Mouse (Mus musculus): ENCODE data around the gene Tcf20.

Gene Tcf20

DNA sequence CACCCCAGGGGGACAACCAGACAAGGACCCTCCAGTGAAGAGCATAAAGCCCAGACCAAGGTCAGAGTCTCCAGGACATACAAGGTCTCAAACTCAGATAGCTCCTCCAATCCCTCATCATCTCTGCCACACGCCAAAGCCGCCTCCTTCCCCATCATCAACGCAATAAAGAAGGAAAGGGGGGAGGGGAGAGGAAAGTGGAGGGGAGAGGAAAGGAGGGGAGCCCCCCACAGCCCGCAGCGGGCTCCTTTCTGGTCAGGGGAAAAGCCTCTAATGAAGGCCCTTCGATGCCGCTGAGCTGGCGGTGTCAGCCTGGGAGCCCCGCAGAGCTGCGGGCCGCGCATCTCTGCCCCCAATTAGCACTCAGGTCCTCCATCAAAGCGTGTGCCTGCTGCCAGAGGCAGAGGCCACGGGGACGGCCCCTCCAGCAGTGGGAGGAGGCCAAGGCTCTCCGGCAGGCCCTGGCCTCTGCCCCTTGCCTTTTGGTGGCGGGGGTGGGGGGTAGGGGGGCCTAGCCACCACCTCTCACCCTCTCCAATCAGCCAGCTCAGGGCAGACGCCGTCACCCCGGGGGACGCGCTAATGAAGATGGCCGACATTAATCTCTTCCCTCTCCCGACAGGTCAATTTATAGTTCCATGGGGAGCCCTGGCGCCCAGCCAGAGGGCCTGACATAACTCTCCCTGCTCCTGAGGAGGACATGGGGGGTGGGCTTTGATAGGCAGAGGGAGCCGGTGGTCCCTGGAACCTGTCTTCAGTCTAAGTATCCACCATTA lies 26.7 kb downstream of the Tcf20 start:
- in situ Hi-C loops (cut with MboI, MseI) = no loop called here

DNA sequence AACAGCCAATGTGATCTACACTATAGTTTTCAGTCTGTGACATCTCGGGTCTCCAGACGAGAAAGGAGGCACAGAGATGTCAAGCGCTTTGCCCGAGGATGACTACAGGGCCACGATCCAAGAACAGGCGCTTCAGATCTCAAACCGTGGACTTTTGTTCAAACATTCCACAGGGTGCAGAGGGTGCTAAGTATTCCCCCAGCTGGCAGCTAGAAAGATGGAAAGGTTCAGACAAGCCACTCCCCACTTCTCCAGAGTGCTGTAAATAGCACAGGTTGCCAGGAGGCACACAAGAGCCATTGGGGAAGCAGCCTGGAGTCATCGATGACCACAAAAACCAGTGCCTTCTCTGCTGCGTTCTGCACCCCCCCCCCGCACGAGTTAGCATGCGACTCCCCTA lies 28.5 kb downstream of the Tcf20 start:
- in situ Hi-C loops (cut with MboI, MseI) = no loop called here

DNA sequence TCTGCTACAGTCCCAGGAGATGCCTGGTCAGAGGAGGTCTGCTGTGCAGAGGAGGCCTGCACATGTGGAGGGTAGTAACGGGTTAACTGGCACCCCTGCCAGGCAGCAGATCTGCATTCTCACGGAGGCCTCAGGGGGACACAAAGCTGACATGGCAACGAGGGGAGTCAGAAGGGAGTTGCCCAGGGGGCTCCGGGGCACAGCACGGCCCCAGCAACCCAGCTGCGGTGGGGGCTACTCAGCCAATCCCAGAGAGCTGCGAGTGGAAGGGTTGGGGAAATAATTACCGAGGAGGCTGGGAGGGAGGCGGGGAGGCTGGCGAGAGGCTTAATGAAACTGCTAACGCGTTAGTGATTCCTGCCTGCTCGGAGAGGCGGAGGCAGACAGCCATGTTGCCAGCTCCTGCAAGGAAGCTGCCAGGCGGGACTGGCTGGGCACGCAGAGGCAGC lies 29.4 kb downstream of the Tcf20 start:
- in situ Hi-C loops (cut with MboI, MseI) = no loop called here

DNA sequence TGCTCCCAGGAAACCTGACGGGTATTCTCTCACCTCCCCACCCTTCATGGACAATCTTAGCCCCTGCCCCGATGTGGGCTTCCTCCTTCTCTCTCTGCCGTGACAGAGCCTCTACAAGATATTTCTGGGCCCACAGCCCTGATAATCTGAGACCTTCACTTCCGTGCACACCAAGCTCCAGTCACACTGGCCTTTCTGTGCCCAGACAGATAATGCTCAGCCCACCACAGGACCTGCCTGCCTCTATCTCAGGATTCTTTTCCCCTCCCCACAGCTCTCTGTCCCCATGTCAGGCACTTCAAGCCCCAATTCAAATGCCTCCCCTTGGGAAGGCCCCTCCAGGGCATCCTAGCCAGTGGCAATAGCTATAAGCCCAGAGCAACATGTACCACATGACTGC lies 31.0 kb downstream of the Tcf20 start:
- in situ Hi-C loops (cut with MboI, MseI) = no loop called here

DNA sequence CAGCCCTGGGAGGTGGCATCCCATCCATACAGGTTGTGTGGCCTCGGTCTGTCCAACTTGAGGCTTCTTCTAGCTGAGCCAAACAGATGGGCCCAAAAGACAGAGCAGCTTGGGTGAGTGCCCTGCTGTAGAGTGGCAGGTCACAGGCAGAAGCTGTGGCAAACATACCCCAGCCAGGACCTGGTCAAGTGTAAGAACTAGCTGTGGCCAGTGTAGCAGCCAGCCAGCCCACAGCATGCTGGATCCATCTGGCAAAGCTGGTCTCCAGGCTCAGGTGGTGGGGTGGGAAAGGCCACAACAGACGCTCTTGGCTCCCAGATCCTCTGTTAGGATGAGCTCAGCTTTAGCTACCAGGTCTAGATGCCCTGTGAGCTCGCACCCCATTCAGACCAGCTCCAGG lies 31.4 kb downstream of the Tcf20 start:
- in situ Hi-C loops (cut with MboI, MseI) = no loop called here

DNA sequence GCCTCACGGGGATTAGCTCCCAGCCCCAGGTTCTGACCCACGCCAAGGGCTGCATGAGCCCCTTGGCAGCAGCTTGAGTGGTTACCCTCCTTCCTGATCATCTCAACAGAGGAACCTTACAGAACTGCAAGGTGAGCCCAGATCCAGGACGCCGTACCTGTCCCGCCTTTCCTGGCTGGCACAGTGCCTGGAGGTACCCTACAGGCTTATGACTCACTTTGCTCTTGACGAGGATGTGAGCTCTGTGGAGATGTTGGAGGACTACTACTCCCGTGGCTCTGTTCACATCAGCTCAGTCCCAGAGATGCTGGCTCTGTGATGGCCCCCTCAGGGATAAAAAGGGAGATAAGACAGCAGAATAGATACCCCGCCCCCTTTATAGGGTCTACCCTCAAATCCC lies 32.4 kb downstream of the Tcf20 start:
- in situ Hi-C loops (cut with MboI, MseI) = no loop called here

DNA sequence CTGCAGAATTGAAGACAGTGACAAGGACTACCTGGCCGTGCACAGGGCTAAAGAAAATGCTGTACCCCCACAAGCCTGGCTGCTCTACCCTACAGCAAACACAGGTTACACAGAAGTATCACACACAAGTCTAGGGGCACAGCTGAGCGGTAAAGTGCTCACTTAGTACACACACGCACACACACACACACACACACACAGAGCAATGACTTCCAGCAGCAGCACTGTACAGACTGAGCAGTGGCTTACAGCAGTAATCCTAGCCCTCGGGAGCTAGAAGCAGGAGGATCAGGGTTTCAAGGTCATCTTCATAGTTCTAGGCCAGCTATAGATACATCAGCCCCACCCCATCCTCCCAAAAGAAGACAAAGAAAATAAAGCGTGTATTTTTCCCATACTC lies 33.6 kb downstream of the Tcf20 start:
- in situ Hi-C loops (cut with MboI, MseI) = no loop called here

DNA sequence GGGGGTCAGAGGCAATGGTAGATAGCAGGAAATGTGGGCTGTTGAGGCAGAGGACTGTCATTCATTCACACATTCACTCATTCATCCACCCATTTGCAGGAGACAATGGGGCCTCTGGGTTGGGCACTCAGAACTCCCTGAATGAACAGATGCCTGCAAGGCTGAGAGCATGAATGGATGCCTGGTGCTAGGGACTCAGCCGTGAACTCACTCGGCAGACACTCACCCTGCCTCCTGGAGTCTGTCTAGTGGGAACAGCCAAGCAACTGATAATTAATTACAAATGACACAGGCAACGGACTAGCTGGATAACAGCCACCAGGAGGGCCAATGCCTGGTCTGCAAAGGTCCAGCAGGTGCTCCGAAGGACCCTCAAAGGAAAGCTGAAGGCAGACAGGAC lies 34.6 kb downstream of the Tcf20 start:
- in situ Hi-C loops (cut with MboI, MseI) = no loop called here

DNA sequence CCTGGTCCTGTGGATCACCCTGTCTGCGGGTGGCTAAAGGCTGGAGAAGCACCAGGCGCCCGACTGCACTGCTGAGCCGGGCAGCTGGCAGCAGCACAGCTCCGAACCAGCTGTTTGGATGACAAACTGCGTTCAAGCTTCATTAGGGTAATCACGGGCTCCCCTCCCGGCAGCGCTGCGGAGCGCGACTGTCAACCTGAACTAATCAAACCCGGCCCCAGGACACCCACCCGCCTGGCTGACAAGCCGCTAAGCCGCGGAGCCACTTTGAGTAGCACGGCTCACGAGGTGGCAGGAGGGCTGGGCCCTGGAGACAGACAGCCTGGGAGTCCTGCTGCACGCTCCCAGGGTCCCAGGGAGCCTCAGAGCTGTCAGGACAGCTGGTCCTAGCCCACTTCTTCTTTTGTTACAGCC lies 35.4 kb downstream of the Tcf20 start:
- in situ Hi-C loops (cut with MboI, MseI) = no loop called here

DNA sequence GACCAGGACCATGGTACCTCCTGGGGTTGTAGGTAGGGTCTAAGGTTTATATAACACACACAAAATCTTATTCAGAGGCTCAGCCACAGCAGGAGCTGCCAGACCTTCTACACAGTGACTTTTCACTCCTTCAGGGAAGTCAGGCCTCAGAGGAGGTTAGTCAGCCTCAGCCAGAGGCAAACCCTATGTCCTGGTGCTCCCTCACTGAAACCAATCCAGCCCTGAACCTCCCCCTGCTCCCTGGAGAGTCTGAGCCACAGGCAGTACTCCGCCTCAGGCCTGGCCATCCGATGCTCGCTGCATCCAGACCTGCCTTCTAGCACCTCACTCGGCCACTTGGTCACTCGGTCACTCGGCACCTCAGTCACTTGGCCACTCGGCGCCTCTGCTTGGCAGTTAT lies 37.4 kb downstream of the Tcf20 start:
- in situ Hi-C loops (cut with MboI, MseI) = no loop called here

DNA sequence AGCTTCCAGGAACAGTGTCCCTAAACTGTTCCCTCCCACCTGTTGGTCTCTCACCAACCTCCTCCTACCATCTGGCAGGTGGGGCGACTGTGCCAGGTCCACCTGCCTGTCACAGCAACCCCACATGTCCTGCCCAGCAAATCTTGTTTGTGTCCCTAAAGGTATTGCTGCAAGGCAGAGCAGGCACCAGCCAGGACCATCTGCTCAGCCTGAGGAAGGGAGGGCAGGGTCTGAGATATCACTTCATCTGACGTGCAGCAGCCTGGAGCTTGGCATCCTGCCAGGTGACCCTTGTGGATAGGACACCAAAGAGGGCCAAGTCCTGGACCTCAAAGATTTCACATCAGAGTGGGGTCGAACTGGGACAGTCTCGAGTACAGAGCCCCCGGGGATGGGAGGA lies 40.2 kb downstream of the Tcf20 start:
- in situ Hi-C loops (cut with MboI, MseI) = loop anchor here in 1 of 2 experiments (10.0 kb wide), 1 partner anchor 483 kb away; no protein-coding TSS in a partner anchor

DNA sequence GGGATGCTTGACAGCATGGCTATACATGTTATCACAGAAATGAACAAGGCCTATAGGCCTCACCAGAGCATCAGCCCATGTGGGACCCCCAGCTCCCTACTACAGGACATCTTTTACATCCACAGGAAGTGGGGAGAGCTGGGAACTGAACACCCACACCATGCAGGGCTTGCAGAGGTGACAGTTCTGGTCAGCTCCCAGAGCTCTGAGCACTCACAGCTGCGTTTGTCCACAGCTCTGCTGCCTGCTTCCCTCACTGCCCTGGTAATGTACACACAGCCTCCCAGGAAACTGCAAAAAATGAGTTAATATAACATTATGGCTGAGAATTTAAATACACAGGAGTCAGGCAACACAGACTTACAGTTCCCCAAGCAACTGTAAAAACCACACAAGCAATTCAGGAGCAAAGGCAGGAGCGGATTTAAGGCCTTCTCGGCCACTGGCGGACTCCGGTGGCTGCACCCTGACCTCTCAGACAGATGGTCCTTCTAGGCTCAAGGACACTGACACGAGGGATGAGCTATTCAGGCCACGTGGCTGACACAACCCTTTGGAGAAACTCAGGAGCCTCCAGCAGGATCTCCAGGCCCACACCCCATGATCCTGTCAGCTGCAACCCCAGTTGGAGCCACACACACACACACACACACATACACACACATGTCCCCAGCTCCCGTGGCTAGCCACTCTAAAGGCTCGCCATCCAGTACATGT lies 43.0 kb downstream of the Tcf20 start:
- in situ Hi-C loops (cut with MboI, MseI) = loop anchor here in 1 of 2 experiments (10.0 kb wide), 1 partner anchor 480 kb away; no protein-coding TSS in a partner anchor

DNA sequence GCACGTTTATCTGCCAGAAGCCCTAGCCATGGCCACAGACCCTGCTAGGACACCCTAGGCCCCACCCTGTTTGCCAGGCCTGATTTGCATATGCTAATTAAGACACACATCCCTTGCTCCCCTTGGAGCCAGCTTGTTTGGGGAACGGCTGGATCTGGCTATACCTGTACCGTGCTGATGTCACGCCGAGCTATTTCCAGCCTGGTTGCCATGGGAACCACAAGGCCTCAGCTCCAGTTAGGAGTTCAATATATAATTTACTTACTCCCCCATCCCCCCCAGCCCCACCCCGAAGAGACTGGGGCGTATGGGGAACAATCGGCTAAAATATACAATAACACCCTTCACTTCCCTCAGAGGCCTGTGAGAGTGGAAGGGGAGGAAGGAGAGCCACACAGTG lies 45.9 kb downstream of the Tcf20 start:
- in situ Hi-C loops (cut with MboI, MseI) = loop anchor here in 1 of 2 experiments (10.0 kb wide), 1 partner anchor 477 kb away; no protein-coding TSS in a partner anchor

DNA sequence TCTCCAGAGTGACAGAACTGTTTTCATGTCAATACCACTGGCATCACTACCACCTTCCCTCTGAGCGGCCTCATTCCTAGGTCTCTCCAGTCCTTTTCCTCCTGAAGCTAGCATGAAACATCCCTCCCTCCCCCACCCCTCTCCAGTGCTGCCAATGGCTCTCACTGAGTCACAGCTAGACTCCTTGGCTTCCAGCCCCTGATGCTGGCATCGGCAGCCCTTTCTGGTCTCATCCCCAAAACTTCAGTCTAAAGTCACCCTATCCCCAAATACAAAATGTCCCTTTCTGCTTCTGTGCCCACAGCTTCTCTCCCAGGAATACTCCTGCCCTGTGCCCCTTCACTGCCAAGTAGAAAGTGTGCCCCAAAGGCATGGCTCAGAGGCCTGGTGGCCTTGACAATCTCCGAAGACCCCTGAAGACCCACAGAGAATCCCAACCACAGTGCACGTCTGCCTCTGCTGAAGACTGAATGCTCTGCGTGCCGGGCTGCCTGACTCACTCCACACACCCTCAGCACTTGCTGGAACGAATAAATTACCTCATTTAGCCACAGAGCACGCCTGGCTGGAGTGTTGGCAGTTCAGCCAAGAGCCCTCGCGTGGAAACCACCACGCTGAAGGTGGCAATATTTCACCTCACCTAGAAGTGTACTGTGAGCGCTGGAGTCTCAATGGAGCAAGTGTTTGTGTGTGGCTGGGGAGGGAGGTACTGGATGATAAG lies 47.0 kb downstream of the Tcf20 start:
- in situ Hi-C loops (cut with MboI, MseI) = loop anchor here in 1 of 2 experiments (10.0 kb wide), 1 partner anchor 476 kb away; no protein-coding TSS in a partner anchor

DNA sequence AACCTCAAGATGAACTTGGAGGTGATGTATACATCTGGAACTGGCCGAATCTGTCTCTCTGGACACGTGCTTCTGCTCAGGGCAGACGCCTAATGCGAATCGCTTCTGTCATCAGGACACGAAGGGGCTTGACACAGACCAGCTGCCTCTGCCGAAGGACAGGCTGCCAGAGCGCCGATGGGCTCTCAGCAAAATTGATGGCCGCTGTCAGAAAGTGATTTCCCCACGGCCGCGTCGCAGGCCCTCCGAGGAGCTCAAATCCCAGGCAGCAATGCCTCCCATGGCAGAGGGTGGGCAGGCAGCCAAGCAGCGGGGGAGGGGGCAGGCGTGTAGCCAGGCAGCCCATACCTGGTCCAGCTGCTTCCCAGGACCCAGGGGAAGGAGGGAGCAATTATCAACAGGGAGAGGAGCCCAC lies 49.5 kb downstream of the Tcf20 start:
- in situ Hi-C loops (cut with MboI, MseI) = no loop called here

DNA sequence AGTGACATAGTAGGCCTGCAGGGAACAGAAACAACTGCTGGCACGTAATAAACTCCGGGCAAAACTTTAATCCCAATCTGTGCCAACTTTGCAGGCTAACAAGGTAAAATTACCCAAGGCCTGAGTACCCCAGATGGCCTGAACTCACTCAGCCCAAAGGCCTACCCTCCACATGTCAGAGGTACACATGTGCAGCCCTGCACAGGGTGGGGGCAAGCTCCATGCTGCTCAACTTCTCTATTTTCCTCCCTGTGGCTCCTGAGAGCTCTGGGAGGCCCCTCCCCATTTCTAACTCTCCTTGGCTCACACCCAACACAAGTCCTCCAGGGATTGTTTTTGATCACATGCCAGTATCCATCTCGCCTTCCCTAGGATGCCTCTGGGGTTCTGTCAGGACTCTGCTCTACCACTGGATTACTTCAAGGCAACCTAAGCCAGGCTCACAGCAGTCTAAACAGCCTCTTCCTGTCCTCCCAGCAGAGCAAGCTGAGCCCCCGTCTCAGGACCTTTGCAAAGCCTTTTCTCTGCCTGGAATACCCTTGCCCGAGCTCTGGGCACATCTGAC lies 50.2 kb downstream of the Tcf20 start:
- in situ Hi-C loops (cut with MboI, MseI) = no loop called here

DNA sequence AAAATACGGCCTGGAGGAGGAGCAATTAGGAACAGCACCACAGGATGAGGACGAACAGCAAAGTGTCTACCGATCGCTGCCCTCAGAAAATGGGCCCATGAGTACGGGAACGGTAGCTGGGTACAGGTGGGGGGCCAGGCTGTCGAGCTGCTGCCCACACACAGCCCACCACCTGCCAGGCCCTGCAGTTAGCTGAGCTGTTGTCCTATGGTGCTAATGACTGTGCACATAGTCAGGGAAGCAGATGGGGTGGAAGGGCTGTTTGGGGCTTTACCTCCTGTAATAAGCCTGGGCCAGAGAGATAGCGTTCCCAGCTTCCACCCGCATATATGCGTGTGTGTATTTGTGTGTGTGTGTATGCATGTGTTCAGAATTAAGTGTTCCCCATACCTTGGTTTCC lies 52.7 kb downstream of the Tcf20 start:
- in situ Hi-C loops (cut with MboI, MseI) = no loop called here

DNA sequence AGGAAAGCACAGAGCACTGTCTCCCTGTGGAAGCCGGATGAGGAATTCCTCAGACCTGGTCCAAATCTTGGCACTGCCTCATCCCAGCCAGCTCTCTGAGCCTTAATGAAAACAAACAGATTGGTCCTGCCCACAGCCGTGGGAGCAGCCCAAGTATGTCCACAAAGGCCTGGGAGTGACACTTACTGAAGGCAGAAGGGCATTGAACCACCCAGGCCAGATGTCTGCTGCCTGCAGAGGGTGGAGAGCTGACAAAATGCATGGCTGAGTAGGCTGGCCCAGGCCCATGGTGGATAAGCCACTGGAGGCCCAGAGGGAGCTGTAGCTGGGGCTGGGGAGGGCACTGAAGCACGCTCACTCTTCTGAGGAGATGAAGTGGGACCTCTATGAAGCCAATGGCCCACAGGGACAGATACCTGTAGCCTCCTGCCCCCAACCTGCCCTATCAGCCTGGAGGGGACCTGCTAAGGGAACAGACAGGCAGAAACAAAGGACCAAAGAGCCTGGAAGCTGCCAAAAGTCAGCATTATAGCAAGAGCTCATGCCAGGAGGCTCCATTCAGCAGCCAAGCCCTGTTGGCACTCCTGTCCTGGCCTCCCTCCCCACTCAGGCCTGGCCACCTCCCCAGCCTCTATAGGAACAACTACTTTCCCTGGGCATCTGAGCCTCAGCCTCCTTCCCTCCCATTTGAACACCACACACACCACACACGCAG lies 54.6 kb downstream of the Tcf20 start:
- in situ Hi-C loops (cut with MboI, MseI) = no loop called here

DNA sequence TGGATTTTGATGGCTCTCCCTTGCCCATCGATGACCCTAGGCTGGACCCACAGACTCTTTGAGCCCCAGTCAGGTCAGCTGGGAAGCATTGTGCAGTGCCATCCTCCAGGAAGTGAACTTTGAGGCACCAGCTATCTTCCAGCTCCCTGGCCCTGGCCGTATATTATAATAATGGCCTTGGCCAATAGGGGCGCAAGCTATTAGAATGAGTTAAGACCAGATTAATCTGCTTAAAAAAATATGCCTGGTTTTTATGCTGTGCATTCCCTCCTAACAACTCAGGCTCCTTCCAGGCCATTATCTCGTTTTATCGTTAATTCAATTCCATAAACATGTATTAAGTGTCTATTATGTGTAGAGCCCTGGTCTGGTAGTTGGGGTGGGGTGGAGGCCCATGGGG lies 56.2 kb downstream of the Tcf20 start:
- in situ Hi-C loops (cut with MboI, MseI) = no loop called here

DNA sequence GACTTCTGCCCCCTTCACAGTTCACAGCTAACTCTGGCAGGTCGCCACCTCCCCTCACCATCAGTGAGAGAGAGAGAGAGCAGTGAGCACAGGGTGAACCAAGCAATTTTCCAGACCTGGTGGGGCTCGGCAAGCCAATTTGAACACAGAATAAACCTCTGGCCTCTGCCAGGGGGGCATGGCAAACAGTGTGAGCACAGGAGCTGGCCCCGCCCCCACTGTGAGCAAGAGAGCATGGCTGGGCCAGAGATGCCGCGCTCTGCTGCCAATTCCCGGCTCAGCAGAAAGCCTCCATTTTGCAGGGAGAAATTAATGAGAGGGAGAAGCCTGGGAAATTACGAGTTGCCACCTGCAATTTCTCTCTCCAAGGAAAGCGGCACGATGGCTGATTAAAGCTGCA lies 58.1 kb downstream of the Tcf20 start:
- in situ Hi-C loops (cut with MboI, MseI) = no loop called here

DNA sequence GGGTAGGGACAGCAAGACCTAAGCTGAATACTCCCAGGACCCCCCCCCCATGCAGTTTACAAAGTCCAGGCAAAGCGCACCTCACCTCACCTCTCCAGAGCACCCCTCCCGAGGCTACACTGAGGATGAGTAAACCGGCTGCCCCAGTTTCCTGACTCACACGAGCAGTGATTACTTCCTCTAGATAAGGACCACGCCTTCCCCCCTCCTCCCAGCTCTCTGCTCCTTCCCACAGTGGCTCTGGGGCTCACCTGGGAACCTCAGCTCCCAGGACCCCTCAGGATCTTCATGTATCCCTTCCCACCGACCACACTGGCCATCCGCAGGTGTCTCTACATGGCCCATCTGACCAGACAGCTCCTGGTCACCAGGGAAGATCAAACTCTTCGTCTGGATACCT lies 58.8 kb downstream of the Tcf20 start:
- in situ Hi-C loops (cut with MboI, MseI) = no loop called here
